Mouse (Mus musculus) liver, embryonic 12.5 days (tissue): ENCODE results near the gene Bri3. TPM values are rescaled to one million over a fixed set of nuclear protein-coding genes. Genes with fewer than 3 reads are reported as not detected.

ENCODE experiments used
- ATAC-seq: fragments of 200-750 bp; cut with Nextera tagmentation; 2 replicates; pipeline ENCODE4 v1.8.0; 2017; ENCODE audit warnings: moderate number of reproducible peaks, mild to moderate bottlenecking, moderate library complexity
- H3K27ac ChIP-seq: fragments of 300-500 bp; sonication (generic); 2 replicates; pipeline ENCODE4 v1.5.1; 2016; ENCODE audit warnings: mild to moderate bottlenecking
- H3K27me3 ChIP-seq: fragments of 300-500 bp; sonication (generic); replicated peaks from 2 replicates; pipeline ENCODE4 v1.6.1; 2016; ENCODE audit warnings: mild to moderate bottlenecking, moderate library complexity
- H3K36me3 ChIP-seq: fragments of 300-500 bp; sonication (generic); 2 replicates; pipeline ENCODE4 v1.6.1; 2016; ENCODE audit warnings: mild to moderate bottlenecking, moderate library complexity
- H3K4me1 ChIP-seq: fragments of 300-500 bp; sonication (generic); 2 replicates; pipeline ENCODE4 v1.6.1; 2016
- H3K4me2 ChIP-seq: fragments of 300-500 bp; sonication (generic); 2 replicates; pipeline ENCODE4 v1.6.1; 2016; ENCODE audit warnings: mild to moderate bottlenecking, moderate library complexity
- H3K4me3 ChIP-seq: fragments of 300-500 bp; sonication (generic); 2 replicates; pipeline ENCODE4 v1.5.1; 2016; ENCODE audit warnings: mild to moderate bottlenecking, moderate library complexity
- H3K9ac ChIP-seq: fragments of 300-500 bp; sonication (generic); 2 replicates; pipeline ENCODE4 v1.6.1; 2016; ENCODE audit warnings: mild to moderate bottlenecking, moderate library complexity
- H3K9me3 ChIP-seq: fragments of 300-500 bp; sonication (generic); replicated peaks from 2 replicates; pipeline ENCODE4 v1.6.1; 2016; ENCODE audit warnings: mild to moderate bottlenecking, moderate library complexity
- WGBS: fragments of 180-500 bp; shearing (Covaris S2); methylation state at CpG from one replicate; pipeline ENCODE4 v1.1.7; 2016; ENCODE audit not compliant: insufficient replicate concordance; 5-methylcytosine and 5-hydroxymethylcytosine counted together
- polyA plus RNA-seq: library from polyadenylated mRNA; unstranded; fragments of >200 nt; fragmentation: Nextera tagmentation; extraction: Ambion mirVana; gene quantifications from 2 replicates; pipeline ENCODE4 v1.2.1, GENCODE M21; 2016

The Bri3 gene
- polyA plus RNA-seq, 1 experiment from 2014 or later = 40.3 TPM

DNA sequence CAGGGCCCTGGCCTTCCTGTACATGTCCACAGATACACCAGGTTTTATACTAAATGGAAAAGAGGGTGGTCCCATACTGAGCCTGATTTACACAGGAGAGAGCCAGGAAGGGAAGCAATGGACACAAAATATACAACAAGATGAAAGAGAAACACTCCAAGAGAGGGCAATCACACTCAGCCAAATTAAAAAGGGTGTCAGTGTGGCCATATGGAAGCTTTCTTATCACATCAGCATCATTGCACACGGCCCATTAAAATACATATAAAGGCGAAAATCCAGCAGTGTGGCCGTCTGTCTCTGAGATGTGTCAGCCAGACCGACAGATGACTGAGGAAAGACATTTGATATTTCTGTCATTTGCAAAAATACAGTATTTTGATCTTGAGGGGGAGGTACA lies 168.5 kb downstream of the Bri3 start:
- Histone ChIP-seq H3K4me2 (no peak overlapping the region), H3K4me1 (no peaks in the 10 kb centered on the region), H3K36me3 (no peaks in the 10 kb centered on the region), H3K4me3 (no peak overlapping the region), H3K9me3 (0 out of 2 replicates have a peak, but pooled peaks cover 5% of the 10 kb centered on the region), H3K27me3 (no peaks in the 10 kb centered on the region), H3K9ac (no peak overlapping the region), H3K27ac (no peak overlapping the region)
- ATAC-seq = no peak
- WGBS = 59% methylated on average over 4 of the region's 4 CpGs

GRCm38 (mm10) chr5:144418456-144418855 lies 174.2 kb downstream of the Bri3 start:
- no peaks in the 10 kb centered on the region for H3K36me3 ChIP-seq
- no peak overlapping the region for H3K4me3 ChIP-seq
- H3K9me3 ChIP-seq = peaks cover 11% of the 10 kb centered on the region; the same call in 1 of the 2 replicates
- no peak overlapping the region for H3K27ac ChIP-seq
- H3K27me3 ChIP-seq = no peaks in the 10 kb centered on the region
- no peak for ATAC-seq
- no peak overlapping the region for H3K4me2 ChIP-seq
- 80% methylated on average over 12 of the region's 12 CpGs for WGBS
- no peak overlapping the region for H3K9ac ChIP-seq
- H3K4me1 ChIP-seq = no peaks in the 10 kb centered on the region

GRCm38 (mm10) chr5:144420001-144420400 lies 175.8 kb downstream of the Bri3 start:
- 71% methylated on average over 8 of the region's 8 CpGs for WGBS
- H3K9ac ChIP-seq = no peak overlapping the region
- H3K9me3 ChIP-seq = peaks cover 11% of the 10 kb centered on the region; the same call in 1 of the 2 replicates
- H3K4me2 ChIP-seq = no peak overlapping the region
- no peaks in the 10 kb centered on the region for H3K4me1 ChIP-seq
- H3K36me3 ChIP-seq = no peaks in the 10 kb centered on the region
- no peak for ATAC-seq
- H3K27ac ChIP-seq = no peak overlapping the region
- H3K4me3 ChIP-seq = no peak overlapping the region
- no peaks in the 10 kb centered on the region for H3K27me3 ChIP-seq

DNA sequence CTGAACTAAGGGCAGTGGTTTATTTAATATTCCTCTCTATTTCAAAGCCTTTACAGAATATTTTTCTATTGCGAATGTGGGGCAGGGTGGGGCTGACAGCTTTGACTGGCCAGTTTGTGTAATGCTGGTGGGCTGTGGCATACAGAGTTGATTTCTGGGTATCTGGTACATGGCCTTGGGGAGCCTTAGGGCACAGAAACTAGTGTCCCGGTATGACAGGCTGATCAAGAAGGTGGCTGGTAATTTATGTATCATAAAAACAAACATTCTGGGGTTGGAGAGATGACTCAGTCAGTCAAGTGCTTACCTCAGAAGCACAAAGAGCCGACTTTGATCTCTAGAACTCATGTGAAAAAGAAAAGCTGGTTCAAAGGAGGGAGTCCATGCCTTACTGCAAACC lies 182.5 kb downstream of the Bri3 start:
- no peak overlapping the region for H3K4me3 ChIP-seq
- H3K36me3 ChIP-seq = no peaks in the 10 kb centered on the region
- no peaks in the 10 kb centered on the region for H3K27me3 ChIP-seq
- no peak overlapping the region for H3K9ac ChIP-seq
- ATAC-seq = no peak
- H3K4me1 ChIP-seq = no peaks in the 10 kb centered on the region
- H3K27ac ChIP-seq = no peak overlapping the region
- 62% methylated on average over 3 of the region's 3 CpGs for WGBS
- 0 out of 2 replicates have a peak, but pooled peaks cover 3% of the 10 kb centered on the region for H3K9me3 ChIP-seq
- no peak overlapping the region for H3K4me2 ChIP-seq

GRCm38 (mm10) chr5:144427861-144428260 lies 183.6 kb downstream of the Bri3 start:
- Histone ChIP-seq H3K4me3 (no peak overlapping the region), H3K36me3 (no peaks in the 10 kb centered on the region), H3K9ac (no peak overlapping the region), H3K4me1 (no peaks in the 10 kb centered on the region), H3K27ac (no peak overlapping the region), H3K4me2 (no peak overlapping the region), H3K9me3 (0 out of 2 replicates have a peak, but pooled peaks cover 3% of the 10 kb centered on the region), H3K27me3 (no peaks in the 10 kb centered on the region)
- 61% methylated on average over 9 of the region's 9 CpGs for WGBS
- no peak for ATAC-seq

DNA sequence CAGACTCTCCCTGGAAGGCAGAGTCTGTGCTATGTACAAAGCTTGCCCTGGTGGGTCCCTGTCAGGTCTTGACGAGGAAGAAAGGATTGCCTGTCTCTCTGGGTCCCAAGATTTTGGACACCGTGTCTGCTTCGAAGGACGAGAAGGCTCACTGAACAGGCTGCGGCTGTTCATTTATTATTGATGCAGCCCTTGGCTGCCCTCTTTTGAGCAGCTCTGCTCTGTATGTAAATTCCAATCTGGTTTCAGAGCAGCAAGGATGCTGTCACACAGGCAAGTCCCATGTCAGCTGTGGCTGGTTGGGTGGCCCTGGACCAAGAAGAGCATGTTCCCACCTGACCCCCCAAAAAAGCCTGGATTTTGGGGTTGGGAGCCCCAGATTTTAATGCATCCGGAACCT lies 187.2 kb downstream of the Bri3 start:
- WGBS = 74% methylated on average over 6 of the region's 6 CpGs
- H3K36me3 ChIP-seq = no peaks in the 10 kb centered on the region

GRCm38 (mm10) chr5:144439286-144440040 lies 195.2 kb downstream of the Bri3 start:
- no peak for ATAC-seq
- WGBS = 56% methylated on average over 10 of the region's 10 CpGs
- Histone ChIP-seq H3K36me3 (no peaks in the 10 kb centered on the region), H3K27ac (no peak overlapping the region), H3K4me2 (no peak overlapping the region), H3K9ac (no peak overlapping the region), H3K4me3 (no peak overlapping the region), H3K4me1 (no peaks in the 10 kb centered on the region), H3K27me3 (no peaks in the 10 kb centered on the region), H3K9me3 (0 out of 2 replicates have a peak, but pooled peaks cover 5% of the 10 kb centered on the region)

More for the DNA sequence above, 187.2 kb downstream of the Bri3 start:
- Histone ChIP-seq H3K4me2 (no peak overlapping the region), H3K27ac (no peak overlapping the region), H3K4me3 (no peak overlapping the region), H3K4me1 (no peaks in the 10 kb centered on the region), H3K9ac (no peak overlapping the region), H3K27me3 (no peaks in the 10 kb centered on the region), H3K9me3 (no peaks in the 10 kb centered on the region)
- no peak for ATAC-seq

DNA sequence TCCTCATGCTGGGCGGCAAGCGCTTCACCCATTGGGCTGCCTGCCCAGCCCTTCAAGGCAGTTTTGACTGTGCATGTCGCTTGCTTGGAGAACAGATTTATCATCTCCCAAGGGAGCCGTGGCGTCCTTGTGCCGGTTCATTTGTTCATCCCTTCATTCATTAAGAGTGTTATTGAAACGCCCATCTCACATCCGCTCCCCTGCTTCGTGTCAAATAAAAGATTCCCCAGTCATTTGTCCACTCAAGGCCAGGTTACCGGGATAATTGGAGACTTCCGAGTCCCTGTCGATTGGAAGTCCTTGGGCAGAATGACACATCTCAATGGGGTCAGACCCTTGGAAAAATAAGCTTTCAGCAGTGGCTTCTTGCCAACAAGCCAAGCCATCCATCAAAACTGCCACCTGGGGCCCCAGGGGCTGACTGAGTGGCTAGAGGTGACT lies 197.6 kb downstream of the Bri3 start:
- no peak for ATAC-seq
- Histone ChIP-seq H3K27me3 (no peaks in the 10 kb centered on the region), H3K4me2 (no peak overlapping the region), H3K4me3 (no peak overlapping the region), H3K9ac (no peak overlapping the region), H3K9me3 (0 out of 2 replicates have a peak, but pooled peaks cover 5% of the 10 kb centered on the region), H3K36me3 (no peaks in the 10 kb centered on the region), H3K4me1 (no peaks in the 10 kb centered on the region), H3K27ac (no peak overlapping the region)
- WGBS = 83% methylated on average over 12 of the region's 12 CpGs

DNA sequence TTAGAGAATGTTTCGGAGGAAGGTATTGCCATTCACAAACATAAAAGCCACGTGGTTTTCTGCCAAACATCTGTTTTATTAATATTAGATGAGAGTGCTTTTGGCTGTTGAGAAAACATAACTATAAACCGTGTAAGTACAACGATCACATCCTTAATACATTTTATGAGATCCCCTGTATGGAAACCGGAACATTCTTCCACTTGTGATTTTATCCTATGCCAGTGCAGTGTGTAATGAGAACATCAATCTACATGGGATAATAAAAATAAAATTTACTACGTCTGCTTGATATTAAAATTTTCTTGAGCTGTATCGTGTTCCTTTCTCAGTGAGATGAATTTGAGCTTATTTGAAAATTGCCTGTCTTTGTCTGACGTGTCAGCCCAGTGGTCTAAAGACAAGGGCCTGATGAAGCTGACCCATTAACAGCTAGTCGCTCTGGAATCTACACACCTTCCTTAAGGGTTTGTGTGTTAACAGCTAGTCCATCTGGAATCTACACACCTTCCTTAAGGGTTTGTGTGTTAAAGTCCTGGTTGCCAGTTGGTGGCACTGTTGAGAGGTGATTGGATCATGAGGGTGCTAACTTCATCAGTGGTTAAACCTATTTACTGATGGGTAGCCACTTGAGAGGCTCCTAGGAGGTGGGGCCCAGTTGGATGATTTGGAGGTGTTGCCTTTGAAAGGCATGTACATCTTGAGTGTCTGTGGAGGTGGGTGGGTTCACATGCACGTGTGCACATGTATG lies 202.4 kb downstream of the Bri3 start:
- H3K4me1 ChIP-seq = no peaks in the 10 kb centered on the region
- WGBS = 67% methylated on average over 10 of the region's 10 CpGs
- H3K27ac ChIP-seq = no peak overlapping the region
- H3K9me3 ChIP-seq = 0 out of 2 replicates have a peak, but pooled peaks cover 5% of the 10 kb centered on the region
- no peak overlapping the region for H3K4me2 ChIP-seq
- no peak for ATAC-seq
- H3K27me3 ChIP-seq = no peaks in the 10 kb centered on the region
- no peaks in the 10 kb centered on the region for H3K36me3 ChIP-seq
- no peak overlapping the region for H3K4me3 ChIP-seq
- H3K9ac ChIP-seq = no peak overlapping the region

DNA sequence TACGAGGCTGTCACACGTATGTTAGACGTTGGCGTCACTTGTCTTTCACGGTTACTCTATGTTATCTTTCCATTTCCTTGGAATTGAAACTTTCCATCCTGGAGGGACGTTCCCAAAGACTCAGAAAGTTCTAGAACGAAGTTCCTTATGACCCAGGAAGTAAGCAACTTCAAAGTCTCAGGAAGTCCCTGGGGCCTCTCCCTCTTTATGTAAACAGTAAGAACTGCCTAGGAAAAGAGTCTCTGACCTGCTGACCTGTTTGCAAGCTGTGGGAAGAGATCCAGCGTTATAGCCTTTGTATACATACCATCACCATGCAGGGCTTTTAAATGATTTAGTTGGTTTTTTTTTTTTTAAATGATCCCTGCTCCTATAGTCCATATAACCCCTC lies 203.0 kb downstream of the Bri3 start:
- ATAC-seq = no peak
- Histone ChIP-seq H3K27me3 (no peaks in the 10 kb centered on the region), H3K4me3 (no peak overlapping the region), H3K9me3 (peaks cover 7% of the 10 kb centered on the region; the same call in 1 of the 2 replicates), H3K9ac (no peak overlapping the region), H3K4me1 (no peaks in the 10 kb centered on the region), H3K4me2 (no peak overlapping the region), H3K27ac (no peak overlapping the region), H3K36me3 (no peaks in the 10 kb centered on the region)
- 67% methylated on average over 8 of the region's 8 CpGs for WGBS

GRCm38 (mm10) chr5:144447975-144448374 lies 203.7 kb downstream of the Bri3 start:
- H3K4me2 ChIP-seq = no peak overlapping the region
- H3K9me3 ChIP-seq = peaks cover 8% of the 10 kb centered on the region; the same call in 1 of the 2 replicates
- H3K27me3 ChIP-seq = no peaks in the 10 kb centered on the region
- WGBS = 44% methylated on average over 5 of the region's 5 CpGs
- H3K4me1 ChIP-seq = no peaks in the 10 kb centered on the region
- no peak overlapping the region for H3K27ac ChIP-seq
- H3K9ac ChIP-seq = no peak overlapping the region
- no peaks in the 10 kb centered on the region for H3K36me3 ChIP-seq
- no peak for ATAC-seq
- no peak overlapping the region for H3K4me3 ChIP-seq

GRCm38 (mm10) chr5:144452776-144453455 lies 208.7 kb downstream of the Bri3 start:
- Histone ChIP-seq H3K27ac (no peak overlapping the region), H3K4me2 (no peak overlapping the region), H3K4me1 (no peaks in the 10 kb centered on the region), H3K4me3 (no peak overlapping the region), H3K9me3 (peaks cover 5% of the 10 kb centered on the region; the same call in 1 of the 2 replicates), H3K9ac (no peak overlapping the region), H3K27me3 (no peaks in the 10 kb centered on the region), H3K36me3 (no peaks in the 10 kb centered on the region)
- no peak for ATAC-seq
- WGBS = 31% methylated on average over 7 of the region's 7 CpGs
